Mouse (Mus musculus): ENCODE measurements around the gene Ankrd7. TPM values are rescaled to one million over a fixed set of nuclear protein-coding genes. Genes with fewer than 3 reads are reported as not detected.

Ankrd7 gene
- total RNA-seq, 2 experiments from 2014 or later, result not detected

DNA sequence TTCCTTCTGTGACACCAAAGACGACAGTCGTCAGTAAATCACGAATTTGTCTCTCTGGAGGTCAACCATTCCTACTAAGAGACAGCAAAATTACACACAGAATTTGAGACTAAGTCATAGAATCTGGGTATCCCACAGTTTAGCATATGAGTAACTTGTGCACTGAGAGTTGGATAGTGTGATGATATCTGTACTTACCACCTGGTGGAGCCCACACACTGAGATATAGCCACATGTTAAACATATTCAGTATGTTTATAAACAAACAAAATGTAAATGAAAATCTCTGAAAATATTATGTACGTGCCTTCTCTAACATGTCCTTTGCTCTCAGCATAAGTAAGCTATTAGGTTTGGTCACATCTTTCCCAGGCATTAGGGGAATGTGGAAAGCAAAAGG is 47.1 kb downstream of the Ankrd7 start:
- Histone ChIP-seq H3K27ac (no peak overlapping the region), H3K4me3 (no peak overlapping the region)
- no peak for DNase-seq (ENCODE audit: low spot score in 2 of 2)
- peak; percentile 67 for TF ChIP-seq CTCF (conservative IDR thresholded peaks at IDR 0.05)

DNA sequence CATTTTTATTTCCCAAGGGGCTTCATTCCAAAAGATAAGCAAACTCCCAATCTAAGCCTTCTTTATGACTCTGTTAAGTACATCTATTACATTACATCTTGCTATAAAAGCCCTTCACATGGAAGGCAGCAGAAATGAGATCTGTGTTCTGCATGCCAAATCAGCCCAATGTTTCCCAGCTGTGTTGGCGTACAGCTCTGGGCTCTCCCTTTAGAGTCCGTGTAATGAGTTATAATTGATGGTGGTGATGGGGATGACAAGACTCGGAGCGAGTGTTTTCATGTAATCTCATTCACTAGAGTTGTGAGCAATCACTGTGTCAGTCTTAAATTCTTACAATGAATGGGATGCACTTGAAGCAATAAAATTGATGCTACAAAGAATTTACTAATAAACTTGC is 49.9 kb downstream of the Ankrd7 start:
- Histone ChIP-seq H3K4me3 (no peak overlapping the region), H3K27ac (no peak overlapping the region)
- DNase-seq (ENCODE audit: low spot score in 2 of 2), result no peak
- TF ChIP-seq CTCF (conservative IDR thresholded peaks at IDR 0.05), result no peak

DNA sequence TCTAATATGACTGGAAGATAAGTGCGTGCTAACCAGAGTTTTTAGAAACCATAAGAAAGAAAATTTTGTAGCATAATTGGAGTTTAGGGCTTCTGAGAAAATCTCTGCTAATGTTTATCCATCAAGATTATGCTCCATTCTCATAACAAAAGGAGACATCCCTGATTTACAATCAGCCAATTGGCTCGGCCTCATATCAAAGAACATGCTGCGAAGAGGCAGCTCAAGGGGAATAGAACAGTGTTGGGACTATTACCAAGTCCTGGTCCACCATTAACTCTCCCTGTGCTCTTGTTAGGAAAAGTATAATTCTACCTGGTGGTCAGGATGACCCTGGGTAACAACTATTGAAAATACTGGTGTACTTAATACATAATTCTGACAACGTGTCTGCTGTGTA is 50.4 kb downstream of the Ankrd7 start:
- DNase-seq (ENCODE audit: low spot score in 2 of 2), result no peak
- H3K4me3 ChIP-seq, result no peak overlapping the region
- H3K27ac ChIP-seq, result no peak overlapping the region
- TF ChIP-seq CTCF (conservative IDR thresholded peaks at IDR 0.05), result no peak

Other genes starting within 250 kb of the Ankrd7 start
- 10 to 100 TPM; 39.0 to 39.5 TPM for gene Lsm8, start 17.7 kb upstream of the Ankrd7 start, total RNA-seq (2021)

All from layer of hippocampus, adult 2 months (tissue).